Mouse (Mus musculus) lung, embryonic 14.5 days (tissue): ENCODE measurements at regions not wholly inside any gene's neighbourhood (a gene's known extent, or its start where the extent isn't known, plus 50 kb on each side); places are given as distances from the start of the nearest gene placed in this dataset.
A peak's percentile ranks its signal among the peaks of the same experiment; 100 is the strongest.

Experiments used
- ATAC-seq: fragments of 200-750 bp; cut with Nextera tagmentation; 2 replicates; pipeline ENCODE4 v1.8.0; 2017; ENCODE audit warnings: mild to moderate bottlenecking, moderate TSS enrichment, moderate library complexity; ENCODE audit not compliant: insufficient read depth
- DNase-seq: peaks from one replicate; pipeline ENCODE4 v3.0.0-alpha.2; 2015
- H3K27ac ChIP-seq: fragments of 300-500 bp; sonication (generic); 2 replicates; pipeline ENCODE4 v1.5.1; 2014; ENCODE audit warnings: low read depth, mild to moderate bottlenecking, moderate library complexity
- H3K27me3 ChIP-seq: fragments of 300-500 bp; sonication (generic); 2 replicates; pipeline ENCODE4 v1.6.1; 2014; ENCODE audit warnings: low read length, control low read depth; ENCODE audit not compliant: insufficient read depth
- H3K36me3 ChIP-seq: fragments of 300-500 bp; sonication (generic); 2 replicates; pipeline ENCODE4 v1.6.1; 2014; ENCODE audit warnings: control low read depth; ENCODE audit not compliant: insufficient read depth
- H3K4me1 ChIP-seq: fragments of 300-500 bp; sonication (generic); 2 replicates; pipeline ENCODE4 v1.6.1; 2014; ENCODE audit warnings: antibody characterized with exemption, control low read depth; ENCODE audit not compliant: insufficient read depth
- H3K4me2 ChIP-seq: fragments of 300-500 bp; sonication (generic); 2 replicates; pipeline ENCODE4 v1.6.1; 2014; ENCODE audit warnings: mild to moderate bottlenecking
- H3K4me3 ChIP-seq: fragments of 300-500 bp; sonication (generic); 2 replicates; pipeline ENCODE4 v1.5.1; 2014; ENCODE audit warnings: low read depth, low read length
- H3K9ac ChIP-seq: fragments of 300-500 bp; sonication (generic); 2 replicates; pipeline ENCODE4 v1.6.1; 2014
- H3K9me3 ChIP-seq: fragments of 300-500 bp; sonication (generic); 2 replicates; pipeline ENCODE4 v1.6.1; 2016; ENCODE audit warnings: low read depth, low read length, control low read depth
- CTCF ChIP-seq: IDR thresholded peaks from 2 replicates; pipeline ENCODE4 v1.5.1; 2016; ENCODE audit warnings: antibody characterized with exemption, low read depth
- WGBS: fragments of 180-500 bp; shearing (Covaris S2); extraction: QIAGEN DNeasy Blood & Tissue Kit; methylation state at CpG from one replicate; pipeline ENCODE4 v1.1.7; 2014; 5-methylcytosine and 5-hydroxymethylcytosine counted together

DNA sequence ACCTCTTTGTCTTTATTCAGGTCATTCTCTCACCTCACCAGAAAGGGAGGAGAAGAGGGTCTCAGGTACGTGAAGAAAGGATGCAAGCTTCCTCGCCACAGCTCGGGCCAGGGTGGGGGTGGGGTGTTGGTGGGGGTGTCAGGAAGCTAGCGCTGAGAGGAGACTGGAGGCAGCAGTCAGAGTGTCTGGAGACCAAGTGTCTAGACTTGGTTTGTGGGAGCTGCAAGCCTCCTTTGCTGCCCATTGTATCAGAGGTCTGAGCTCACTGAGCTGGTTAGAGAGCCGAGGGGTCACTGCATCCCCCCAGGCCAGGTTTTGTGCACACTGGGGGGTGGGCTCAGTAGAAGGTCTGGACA lies 159.4 kb upstream of the Myt1l start:
- Histone ChIP-seq H3K4me2 (peak overlapping the region; percentile 52), H3K9me3 (no peaks in the 10 kb centered on the region), H3K9ac (no peak overlapping the region), H3K36me3 (no peaks in the 10 kb centered on the region), H3K4me3 (no peak overlapping the region), H3K27ac (no peak overlapping the region), H3K27me3 (no peaks in the 10 kb centered on the region), H3K4me1 (no peaks in the 10 kb centered on the region)
- 28% methylated on average over 5 of the region's 5 CpGs for WGBS
- 0 out of 2 replicates have a peak, but pooled peaks have one; percentile 28 for ATAC-seq
- no peak for TF ChIP-seq CTCF
- no peak for DNase-seq

DNA sequence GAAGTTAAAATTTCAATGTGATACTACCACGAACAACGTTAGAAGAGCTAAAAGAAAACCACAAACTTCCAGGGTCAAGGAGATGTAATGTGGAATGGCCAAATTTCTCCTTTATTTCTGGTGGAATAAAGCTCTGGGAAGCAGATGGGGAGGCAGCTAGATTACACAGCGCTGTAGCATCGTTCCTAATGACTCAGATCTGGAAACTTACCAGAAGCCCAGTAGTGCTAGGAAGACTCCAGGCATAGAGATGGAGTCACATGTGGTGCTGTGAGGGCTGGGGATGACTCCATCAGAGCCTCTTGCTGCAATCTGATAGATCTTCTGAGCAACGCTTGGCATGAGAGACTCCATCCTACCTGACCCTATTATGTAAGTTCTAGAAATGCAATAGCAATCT lies 136.4 kb upstream of the Myt1l start:
- Histone ChIP-seq H3K27me3 (no peaks in the 10 kb centered on the region), H3K9ac (no peak overlapping the region), H3K9me3 (no peaks in the 10 kb centered on the region), H3K36me3 (no peaks in the 10 kb centered on the region), H3K4me1 (no peaks in the 10 kb centered on the region), H3K4me2 (no peak overlapping the region), H3K27ac (no peak overlapping the region), H3K4me3 (no peak overlapping the region)
- DNase-seq, result no peak
- no peak for ATAC-seq
- WGBS, result 73% methylated on average over 5 of the region's 5 CpGs
- no peak for TF ChIP-seq CTCF

DNA sequence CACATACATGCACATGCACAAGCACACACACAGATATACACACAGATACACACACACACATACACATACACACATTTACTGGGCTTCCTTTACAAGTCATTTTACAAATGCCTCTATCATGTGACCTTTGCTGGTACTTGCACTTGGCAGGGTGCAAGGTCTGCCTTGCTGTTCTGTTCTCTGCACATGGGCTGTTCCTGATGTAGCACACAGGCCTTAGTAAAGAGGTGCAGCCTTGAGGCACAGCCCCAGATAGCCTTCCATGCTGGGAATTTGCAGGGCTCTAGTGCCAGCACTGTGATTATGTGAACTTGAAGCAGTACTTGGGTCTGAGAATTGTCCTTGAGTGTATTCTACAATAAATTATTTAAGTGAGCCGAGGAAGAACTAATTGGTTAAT lies 133.9 kb upstream of the Myt1l start:
- WGBS, result 79% methylated on average over 1 of the region's 1 CpGs
- H3K9me3 ChIP-seq, result no peaks in the 10 kb centered on the region
- no peak overlapping the region for H3K9ac ChIP-seq
- no peak for DNase-seq
- H3K27me3 ChIP-seq, result no peaks in the 10 kb centered on the region
- H3K4me2 ChIP-seq, result no peak overlapping the region
- H3K36me3 ChIP-seq, result no peaks in the 10 kb centered on the region
- H3K4me3 ChIP-seq, result no peak overlapping the region
- TF ChIP-seq CTCF, result no peak
- no peak overlapping the region for H3K27ac ChIP-seq
- no peak for ATAC-seq
- no peaks in the 10 kb centered on the region for H3K4me1 ChIP-seq

DNA sequence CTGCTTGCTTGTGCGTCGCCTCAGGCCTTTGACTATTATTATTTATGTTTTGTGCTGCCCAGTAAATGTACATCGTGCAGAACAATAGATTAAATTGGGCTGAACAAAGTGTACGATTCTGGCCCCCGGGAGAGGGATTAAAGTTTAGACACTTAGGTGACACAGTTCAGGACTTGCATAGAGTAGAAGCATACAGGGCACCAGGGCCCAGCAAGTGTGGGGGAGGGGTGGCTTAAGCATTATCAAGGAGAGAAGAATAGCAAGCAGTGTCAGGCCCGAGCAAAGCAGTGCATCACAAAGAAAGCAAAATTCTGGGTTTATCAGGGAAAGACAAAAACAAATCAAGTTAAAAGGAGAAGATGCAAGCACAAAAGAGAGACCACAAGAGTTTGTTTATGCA lies 133.3 kb upstream of the Myt1l start:
- no peak for ATAC-seq
- H3K4me1 ChIP-seq, result no peaks in the 10 kb centered on the region
- 66% methylated on average over 6 of the region's 6 CpGs for WGBS
- TF ChIP-seq CTCF, result no peak
- H3K9me3 ChIP-seq, result no peaks in the 10 kb centered on the region
- DNase-seq, result no peak
- H3K27me3 ChIP-seq, result no peaks in the 10 kb centered on the region
- no peak overlapping the region for H3K27ac ChIP-seq
- no peak overlapping the region for H3K9ac ChIP-seq
- H3K4me2 ChIP-seq, result no peak overlapping the region
- H3K36me3 ChIP-seq, result no peaks in the 10 kb centered on the region
- H3K4me3 ChIP-seq, result no peak overlapping the region

DNA sequence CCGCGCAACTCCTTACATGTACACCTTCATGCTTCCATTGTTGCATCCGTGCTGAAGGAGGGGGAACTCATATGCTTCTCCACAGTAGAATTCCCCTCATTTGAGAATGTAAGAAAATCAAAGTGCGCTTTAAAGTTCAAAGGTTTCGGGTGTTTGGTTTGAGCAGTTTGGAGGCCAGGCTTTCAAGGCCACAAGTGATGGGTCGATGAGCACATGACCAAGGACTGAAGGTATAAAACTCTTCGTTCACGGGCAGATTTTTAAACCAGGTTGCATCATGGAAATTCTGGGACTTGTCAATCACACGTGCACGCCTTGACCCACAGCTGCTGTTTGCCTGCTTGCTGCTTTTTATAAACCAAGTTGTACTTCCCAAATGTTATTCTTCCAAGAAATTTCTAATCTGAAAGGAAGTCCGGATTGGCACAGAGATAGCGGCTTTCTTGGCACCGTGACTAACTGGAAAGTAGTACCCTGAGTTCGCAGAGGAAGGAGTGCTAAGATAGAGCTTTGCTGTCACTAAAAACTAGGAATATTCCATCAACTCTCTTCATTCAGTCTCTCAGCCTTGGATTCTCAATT lies 132.7 kb upstream of the Myt1l start:
- Histone ChIP-seq H3K9ac (no peak overlapping the region), H3K4me1 (no peaks in the 10 kb centered on the region), H3K27ac (no peak overlapping the region), H3K4me2 (no peak overlapping the region), H3K4me3 (no peak overlapping the region), H3K27me3 (no peaks in the 10 kb centered on the region), H3K9me3 (no peaks in the 10 kb centered on the region), H3K36me3 (no peaks in the 10 kb centered on the region)
- TF ChIP-seq CTCF, result no peak
- ATAC-seq (no peak), DNase-seq (no peak)
- WGBS, result 74% methylated on average over 14 of the region's 14 CpGs

DNA sequence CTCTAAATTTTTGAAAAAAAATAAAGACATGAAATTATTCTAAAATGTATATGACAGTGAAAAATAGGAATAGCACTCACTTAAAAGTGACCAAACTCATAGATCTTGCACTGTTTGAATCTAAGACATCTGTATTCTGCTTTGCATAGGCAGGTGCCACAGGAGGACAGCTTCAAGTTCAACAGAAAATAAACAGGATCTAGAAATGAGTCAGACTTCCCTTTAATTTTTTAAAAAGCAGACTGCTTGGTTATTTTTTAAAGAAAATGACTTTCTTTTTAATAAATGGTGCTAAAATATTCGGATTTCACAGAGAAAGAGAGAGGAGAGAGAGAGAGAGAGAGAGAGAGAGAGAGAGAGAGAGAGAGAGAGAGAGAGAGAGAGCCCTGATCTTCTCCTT lies 123.8 kb upstream of the Myt1l start:
- H3K9ac ChIP-seq, result no peak overlapping the region
- no peak overlapping the region for H3K27ac ChIP-seq
- no peaks in the 10 kb centered on the region for H3K36me3 ChIP-seq
- WGBS, result 4% methylated on average over 1 of the region's 1 CpGs
- no peaks in the 10 kb centered on the region for H3K9me3 ChIP-seq
- H3K27me3 ChIP-seq, result no peaks in the 10 kb centered on the region
- no peak for ATAC-seq
- no peak overlapping the region for H3K4me2 ChIP-seq
- no peak for DNase-seq
- TF ChIP-seq CTCF, result no peak
- H3K4me1 ChIP-seq, result no peaks in the 10 kb centered on the region
- H3K4me3 ChIP-seq, result no peak overlapping the region

DNA sequence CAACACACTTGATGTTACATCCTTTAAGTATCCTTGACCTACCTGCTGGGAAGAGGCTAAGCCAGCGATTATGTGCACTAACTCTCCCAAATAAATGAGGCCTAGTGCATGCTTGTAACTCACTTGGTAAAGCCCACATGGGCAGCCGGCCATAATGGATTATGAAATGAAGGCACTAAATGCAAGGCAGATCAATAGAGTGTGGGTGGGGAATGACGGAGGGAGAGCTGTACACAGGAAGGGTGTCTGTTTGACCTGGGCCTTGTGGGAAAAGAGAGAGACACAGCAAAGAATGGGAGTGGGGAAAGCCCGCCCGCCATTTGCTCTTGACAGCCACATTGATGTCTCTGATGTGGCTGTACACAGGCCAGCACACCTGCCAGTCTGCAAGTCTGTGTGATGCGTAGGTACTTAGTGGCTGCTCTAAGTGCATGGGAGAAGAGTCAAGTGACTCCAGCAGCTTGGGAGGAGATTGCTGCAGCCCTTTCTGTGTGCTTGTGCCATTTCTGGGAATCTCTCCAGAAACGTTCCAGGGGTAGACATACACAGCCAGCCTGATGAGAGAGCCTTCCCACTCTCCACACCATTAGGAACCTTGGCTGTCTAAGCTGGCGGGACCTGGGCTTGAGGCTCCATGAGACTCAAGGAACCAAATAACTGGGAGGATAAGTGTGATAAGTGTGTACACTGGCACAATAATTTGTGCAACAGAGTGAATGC lies 118.7 kb upstream of the Myt1l start:
- no peak overlapping the region for H3K9ac ChIP-seq
- 77% methylated on average over 8 of the region's 8 CpGs for WGBS
- H3K4me2 ChIP-seq, result no peak overlapping the region

DNA sequence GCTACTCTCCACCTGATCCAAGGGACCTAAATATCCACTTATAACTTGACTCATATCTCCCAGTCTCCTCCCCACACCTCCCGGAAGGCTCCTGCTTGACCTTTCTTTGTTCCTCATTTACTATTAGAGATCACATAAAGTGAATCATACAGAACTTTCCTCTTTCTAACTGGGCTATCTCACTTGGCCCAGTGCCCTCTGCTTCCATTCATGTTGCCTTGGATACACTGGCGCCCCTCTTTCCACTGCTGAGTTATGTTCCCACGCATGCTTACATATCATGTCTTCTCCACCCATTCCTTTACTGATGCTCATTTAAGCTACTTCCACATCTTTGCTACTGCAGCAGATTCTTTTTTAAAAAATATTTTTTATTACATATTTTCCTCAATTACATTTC lies 94.2 kb upstream of the Myt1l start:
- no peak for DNase-seq
- H3K9ac ChIP-seq, result no peak overlapping the region
- H3K36me3 ChIP-seq, result no peaks in the 10 kb centered on the region
- TF ChIP-seq CTCF, result no peak
- no peak overlapping the region for H3K4me3 ChIP-seq
- ATAC-seq, result no peak
- no peaks in the 10 kb centered on the region for H3K9me3 ChIP-seq
- no peaks in the 10 kb centered on the region for H3K4me1 ChIP-seq
- no peak overlapping the region for H3K27ac ChIP-seq
- no peak overlapping the region for H3K4me2 ChIP-seq
- WGBS, result 74% methylated on average over 3 of the region's 3 CpGs
- no peaks in the 10 kb centered on the region for H3K27me3 ChIP-seq

More for the DNA sequence above, 118.7 kb upstream of the Myt1l start:
- Histone ChIP-seq H3K4me1 (no peaks in the 10 kb centered on the region), H3K27me3 (no peaks in the 10 kb centered on the region), H3K9me3 (no peaks in the 10 kb centered on the region), H3K4me3 (no peak overlapping the region), H3K27ac (no peak overlapping the region), H3K36me3 (no peaks in the 10 kb centered on the region)
- TF ChIP-seq CTCF, result no peak
- DNase-seq (no peak), ATAC-seq (no peak)
